Mouse (Mus musculus) heart, adult 18-20 months (tissue): ENCODE results near the gene Hoxc4. TPM values are rescaled to one million over a fixed set of nuclear protein-coding genes. Genes with fewer than 3 reads are reported as not detected.

Experiments
- DNase-seq, 2 experiments: peaks; one replicate each; pipeline ENCODE4 v3.0.0; 2021 to 2022; ENCODE audit warnings: mixed read lengths in 1 of 2
- total RNA-seq, 2 experiments: library from RNA; stranded (reverse); gene quantifications; 2 replicates each; pipeline ENCODE4 v1.2.3; 2021

The Hoxc4 gene
- total RNA-seq, 2 experiments from 2014 or later: 0.23 TPM; not detected in 1

GRCm38 (mm10) chr15:103011928-103012486 lies 6.7 kb upstream of the Hoxc4 start:
- DNase-seq: no peak

GRCm38 (mm10) chr15:103013238-103013984 lies 5.3 kb upstream of the Hoxc4 start:
- peak in 1 of 2 experiments; percentile 42 for DNase-seq

DNA sequence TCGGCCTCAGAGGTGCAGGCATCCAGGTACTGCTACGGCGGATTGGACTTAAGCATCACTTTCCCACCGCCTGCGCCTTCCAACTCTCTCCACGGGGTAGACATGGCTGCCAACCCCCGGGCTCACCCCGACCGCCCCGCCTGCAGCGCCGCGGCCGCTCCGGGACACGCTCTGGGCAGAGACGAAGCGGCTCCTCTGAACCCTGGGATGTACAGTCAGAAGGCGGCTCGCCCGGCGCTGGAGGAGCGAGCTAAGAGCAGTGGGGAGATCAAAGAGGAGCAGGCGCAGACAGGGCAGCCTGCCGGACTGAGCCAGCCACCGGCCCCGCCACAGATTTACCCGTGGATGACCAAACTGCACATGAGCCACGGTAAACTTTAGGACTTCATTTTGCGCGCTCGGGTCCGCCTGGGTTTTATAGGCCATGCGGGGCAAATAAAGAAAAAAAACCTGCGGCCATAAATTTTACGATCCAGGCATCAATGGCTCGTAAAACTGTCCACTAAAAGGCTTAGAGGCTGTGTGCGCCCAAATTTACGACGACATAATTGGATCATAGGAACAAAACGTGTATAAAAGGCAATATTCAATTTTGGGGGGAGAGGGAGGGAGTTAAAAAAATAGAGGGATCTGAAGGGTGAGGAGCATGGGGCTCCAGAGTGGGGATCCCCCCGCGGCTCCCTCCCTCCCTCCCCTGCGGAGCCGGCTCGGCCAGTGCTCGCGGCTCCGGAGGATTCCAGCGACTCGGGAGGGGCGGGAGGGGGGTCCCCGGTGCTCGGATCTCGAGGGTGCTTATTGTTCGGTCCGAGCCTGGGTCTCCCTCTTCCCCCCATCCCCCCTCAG lies 4.3 kb upstream of the Hoxc4 start:
- DNase-seq: no peak

DNA sequence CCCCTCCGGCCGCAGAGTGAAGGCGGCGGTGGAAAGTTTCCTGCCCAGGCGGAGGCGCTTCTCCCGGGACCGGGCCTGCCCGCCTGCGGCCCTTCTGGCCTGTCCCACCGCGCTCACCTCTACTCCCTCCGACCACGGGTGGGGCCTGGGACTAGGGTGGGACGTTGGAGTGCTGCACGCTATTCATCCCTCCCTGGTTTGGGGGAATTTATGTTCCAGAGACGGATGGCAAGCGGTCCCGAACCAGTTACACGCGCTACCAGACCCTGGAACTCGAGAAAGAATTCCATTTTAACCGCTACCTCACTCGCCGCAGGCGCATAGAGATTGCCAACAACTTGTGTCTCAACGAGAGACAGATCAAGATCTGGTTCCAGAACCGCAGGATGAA lies 3.7 kb upstream of the Hoxc4 start:
- peak in 1 of 2 experiments; percentile 11 for DNase-seq

DNA sequence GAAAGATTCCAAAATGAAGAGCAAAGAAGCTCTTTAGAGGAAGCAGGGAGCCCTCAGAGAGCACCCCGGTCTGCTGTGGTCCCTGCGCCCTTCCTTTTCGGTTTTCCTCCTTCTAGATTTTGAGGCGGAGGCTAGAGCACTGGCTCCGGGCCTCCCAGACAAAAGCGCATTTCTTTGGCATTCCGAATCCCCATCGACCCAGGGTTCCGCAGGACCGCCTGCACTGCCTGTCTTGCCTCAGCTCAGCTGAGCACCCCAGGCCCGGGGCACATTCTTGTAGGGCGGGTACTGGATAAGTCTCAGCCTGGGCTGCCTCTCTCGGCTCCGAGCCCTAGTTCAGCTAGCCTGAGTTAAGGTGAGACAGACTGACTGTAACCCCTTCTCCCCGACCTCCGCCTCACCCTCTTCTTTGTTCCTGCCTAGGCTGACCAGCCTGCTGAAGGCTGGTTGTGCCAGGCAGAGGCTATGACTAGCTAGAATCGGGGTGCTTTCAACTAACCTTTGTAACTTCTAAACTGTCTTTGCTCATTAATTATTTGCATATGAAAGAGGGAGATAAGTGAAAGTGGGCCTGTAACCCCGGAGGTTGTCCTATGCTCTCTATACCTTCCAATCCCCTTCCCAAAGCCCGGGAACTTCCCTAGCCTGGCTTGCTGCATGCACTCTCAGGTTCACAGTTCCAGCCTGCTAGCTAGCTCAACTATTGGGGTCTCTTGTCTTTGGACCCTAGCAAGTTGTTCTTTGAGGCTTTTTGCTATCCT lies 3.1 kb upstream of the Hoxc4 start:
- no peak for DNase-seq

GRCm38 (mm10) chr15:103020899-103021418 lies 2.2 kb downstream of the Hoxc4 start:
- DNase-seq: no peak

DNA sequence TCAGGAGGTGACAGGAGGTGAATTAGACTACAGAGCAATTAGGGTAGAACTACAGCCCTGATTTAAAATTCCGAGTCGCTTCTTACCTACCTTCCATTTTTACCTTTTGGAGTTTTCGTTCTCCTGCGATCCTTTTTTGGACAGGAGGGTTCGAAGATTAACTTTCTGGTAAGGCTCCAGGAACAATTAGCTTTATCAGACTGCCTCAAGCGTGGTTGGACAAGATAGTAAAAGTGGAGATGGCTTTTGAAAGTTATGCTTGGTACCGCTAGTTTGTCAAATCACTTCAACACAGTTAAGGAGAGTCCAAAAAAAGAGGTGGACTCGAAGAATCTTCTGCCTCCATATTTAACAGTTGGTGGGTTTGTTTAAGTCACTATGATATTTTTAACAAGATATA lies 2.8 kb downstream of the Hoxc4 start:
- no peak for DNase-seq

DNA sequence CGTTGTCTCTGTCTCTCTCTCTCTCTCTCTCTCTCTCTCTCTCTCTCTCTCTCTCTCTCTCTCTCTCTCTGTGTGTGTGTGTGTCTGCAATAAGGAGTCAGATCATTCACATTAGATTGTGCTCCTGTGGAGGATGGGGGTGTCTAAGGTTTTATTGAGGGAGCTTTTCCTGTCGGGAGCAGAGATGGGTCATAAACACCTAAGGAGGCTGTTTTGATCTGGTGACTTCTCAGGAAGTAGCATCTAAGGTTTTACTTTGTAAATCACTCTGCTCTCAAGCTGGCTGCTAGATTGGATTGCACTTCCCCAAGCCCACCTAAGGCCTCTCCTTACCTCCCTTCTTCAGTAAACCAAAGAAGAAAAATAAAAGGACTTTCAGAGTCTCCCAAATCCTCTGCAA lies 5.4 kb downstream of the Hoxc4 start:
- DNase-seq: no peak

DNA sequence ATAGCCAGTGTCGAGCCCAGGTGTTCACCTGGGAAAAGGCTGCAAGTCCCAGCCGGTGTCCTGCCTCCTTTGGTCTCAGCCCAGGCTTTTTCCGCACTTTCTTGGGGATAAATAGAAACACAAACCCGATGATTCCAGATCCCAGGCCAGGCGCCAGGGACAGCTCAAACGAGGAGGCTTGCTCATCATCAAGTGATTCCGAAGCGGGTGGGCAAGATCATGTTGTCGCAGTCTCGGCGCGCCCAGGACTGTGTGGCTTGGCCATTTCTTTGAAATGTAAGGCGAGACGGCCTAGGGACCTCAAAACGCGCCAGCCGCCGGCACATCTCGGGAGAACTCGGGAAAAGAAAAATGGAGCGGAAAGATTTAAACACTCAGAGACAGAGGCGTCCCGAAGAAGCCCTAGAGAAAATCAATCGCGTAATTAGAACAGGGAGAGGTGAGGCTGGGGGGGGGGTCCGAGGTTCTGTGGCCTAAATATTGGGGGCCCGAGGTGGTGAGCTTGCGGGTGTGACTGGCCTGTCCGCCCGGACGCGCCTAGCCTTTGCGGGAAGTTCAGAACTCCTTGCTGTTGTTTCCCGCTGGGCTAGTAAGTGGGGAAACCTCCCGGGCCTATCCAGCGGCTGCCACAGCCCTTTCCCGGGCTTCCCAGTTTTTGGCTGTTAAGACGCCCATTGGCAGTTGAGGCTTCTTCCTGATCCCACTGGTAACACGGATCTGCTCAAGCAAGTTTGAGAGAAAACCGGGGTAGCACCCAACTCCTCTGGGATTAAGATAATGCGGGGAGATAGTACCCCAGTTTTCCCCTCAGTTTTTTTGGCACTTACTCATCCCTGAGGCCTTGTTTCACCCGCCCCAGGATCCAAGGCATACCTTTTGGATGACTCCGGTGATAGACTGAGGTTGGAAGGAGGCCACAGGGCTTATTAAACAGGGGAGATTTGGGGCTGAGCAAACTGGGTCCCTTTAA lies 8.8 kb downstream of the Hoxc4 start:
- DNase-seq: peak in 1 of 2 experiments; percentile 6

GRCm38 (mm10) chr15:103028916-103029512 lies 10.3 kb downstream of the Hoxc4 start:
- no peak for DNase-seq

GRCm38 (mm10) chr15:103030142-103030541 lies 11.4 kb downstream of the Hoxc4 start:
- DNase-seq: no peak

DNA sequence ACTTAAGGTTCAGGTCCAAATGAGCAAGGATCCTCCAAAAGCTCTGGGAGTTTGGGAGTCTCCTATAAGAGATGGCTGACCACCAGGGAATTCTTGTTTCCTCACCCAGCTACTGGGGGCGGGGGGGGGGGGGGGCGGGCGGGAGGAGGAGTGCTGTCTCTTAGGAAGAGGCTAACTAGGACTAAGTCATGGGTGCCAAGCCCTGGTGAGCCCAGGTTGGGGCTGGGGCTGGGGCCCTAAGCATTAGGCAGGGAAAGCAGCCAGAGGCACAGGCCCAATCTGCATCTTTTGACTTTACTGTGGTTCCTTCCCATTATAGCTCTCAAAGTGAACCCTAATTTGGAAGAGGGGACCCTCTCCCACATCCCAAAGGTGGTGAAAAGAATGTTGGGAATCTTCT lies 13.4 kb downstream of the Hoxc4 start:
- no peak for DNase-seq

GRCm38 (mm10) chr15:103032646-103033575 lies 14.2 kb downstream of the Hoxc4 start:
- DNase-seq: no peak

GRCm38 (mm10) chr15:103034043-103034806 lies 15.5 kb downstream of the Hoxc4 start:
- DNase-seq: no peak

DNA sequence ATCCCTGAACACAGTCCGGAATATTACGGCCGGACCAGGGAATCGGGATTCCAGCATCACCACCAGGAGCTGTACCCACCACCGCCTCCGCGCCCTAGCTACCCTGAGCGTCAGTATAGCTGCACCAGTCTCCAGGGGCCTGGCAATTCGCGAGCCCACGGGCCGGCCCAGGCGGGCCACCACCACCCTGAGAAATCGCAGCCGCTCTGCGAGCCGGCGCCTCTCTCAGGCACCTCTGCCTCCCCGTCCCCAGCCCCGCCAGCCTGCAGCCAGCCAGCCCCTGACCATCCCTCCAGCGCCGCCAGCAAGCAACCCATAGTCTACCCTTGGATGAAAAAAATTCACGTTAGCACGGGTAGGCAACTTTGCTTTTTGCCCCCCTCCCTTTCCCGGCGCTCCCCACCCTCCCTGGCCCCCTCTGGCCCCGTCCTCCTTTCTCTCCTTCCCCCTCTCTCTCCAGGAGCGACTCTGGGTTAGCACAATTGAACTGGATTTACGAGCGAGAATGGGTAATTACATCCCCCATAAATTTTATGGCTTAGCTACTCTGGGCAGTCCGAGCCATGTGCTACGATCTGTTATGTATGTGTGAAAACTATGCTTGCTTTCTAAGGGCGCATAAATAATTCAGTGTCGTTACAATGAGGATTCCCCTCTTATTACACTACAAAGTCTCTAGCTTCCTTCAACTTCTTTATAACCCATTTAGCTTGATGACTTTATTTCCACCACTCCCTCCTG lies 16.2 kb downstream of the Hoxc4 start:
- peak in 1 of 2 experiments; percentile 7 for DNase-seq

GRCm38 (mm10) chr15:103035548-103035881 lies 16.8 kb downstream of the Hoxc4 start:
- no peak for DNase-seq

DNA sequence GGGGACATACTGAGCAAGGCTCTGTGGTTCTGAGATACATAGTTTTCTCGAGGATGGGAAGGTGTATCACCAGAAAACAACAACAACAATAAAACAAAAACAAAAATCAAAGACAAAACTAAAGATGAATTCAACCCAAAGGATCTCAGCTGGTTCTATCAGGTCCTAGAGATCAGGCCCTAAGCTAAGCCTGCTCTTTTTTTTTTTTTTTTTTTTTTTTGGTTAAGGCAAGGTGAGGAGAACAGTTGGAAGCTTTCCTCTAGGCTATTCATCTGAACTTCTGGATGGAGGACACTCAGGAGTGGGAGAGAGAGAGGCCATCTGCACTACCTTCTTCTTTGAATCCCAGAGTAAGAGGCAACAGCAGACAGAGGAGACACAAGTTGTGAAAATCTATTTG lies 18.8 kb downstream of the Hoxc4 start:
- no peak for DNase-seq
